Mouse (Mus musculus): ENCODE data around the gene Dab1.
A peak's percentile ranks its signal among the peaks of the same experiment; 100 is the strongest.

Dab1 gene

DNA sequence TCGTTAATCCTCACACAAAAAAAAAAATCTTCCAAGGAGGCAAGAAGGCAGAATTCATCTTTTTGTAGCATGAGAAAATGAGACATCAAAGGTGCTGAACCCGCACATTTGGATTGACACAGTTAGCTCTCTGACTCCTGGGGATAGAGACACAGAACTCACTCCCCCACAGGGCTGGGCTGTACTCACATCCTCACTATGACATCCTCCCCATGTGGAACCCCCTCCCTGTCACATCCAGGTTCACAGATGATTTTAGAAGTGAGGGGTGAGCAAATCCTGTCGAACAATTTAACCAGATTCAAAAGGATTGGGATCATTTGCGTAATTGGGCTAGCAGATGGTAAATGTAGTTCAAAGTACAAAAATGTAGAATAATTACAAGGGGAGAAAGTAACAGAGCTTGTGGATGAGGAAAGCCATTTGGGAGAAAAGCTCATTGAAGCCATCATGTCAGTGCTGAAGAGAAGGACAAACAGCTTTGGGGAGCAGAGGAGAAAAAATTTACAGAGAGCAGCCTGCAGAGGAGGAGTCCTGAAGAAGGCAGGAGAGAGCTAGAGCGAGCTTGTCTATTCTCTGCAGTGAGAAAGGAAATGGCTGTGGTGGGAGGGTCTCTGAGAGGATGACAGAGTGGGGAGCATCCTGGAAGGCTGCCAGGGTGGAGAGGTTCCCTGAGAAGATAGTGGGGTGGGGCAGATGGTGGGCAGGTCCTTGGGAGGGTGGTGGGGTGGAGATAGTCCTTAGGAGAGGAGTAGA lies 890.2 kb downstream of the Dab1 start:
- DNase-seq (ENCODE audit: low spot score in 2 of 2) = no peak

DNA sequence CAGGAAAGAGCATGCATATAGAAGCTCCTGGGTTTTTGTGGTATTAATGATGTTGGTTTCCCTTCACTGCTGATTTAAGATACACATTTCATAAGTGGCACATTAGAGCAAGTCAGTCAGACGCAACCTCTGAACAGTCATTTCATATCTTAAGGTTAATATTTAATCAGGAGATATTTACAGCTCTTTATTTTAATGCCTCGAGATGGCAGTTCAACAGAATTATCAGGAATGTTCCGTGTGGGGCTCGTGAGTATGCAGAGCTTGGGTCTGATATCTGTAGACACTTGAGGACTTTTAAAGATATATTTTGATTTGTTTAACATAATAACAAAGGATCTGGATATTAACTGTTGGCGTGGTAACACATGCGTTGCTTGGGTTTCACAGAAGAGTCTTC lies 892.7 kb downstream of the Dab1 start:
- no peak for DNase-seq (ENCODE audit: low spot score in 2 of 2)

DNA sequence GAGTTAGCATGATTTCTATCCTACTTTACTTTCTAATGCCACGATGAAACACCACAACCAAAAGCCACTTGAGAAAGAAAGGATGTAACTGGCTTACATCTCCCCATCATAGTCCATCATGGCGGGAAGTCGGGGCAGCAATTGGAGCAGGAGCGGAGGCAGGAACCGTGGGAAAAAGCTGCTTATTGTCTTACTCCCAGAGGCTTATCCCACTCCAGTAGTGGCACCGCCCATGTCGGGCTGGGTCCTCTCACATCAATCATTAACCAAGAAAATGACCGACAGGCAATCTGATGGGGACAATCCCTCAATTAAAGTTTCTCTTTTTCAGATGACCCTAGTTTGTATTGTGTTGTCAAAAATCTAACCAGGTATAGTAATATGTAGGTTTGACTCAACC lies 893.4 kb downstream of the Dab1 start:
- DNase-seq (ENCODE audit: low spot score in 2 of 2) = no peak

DNA sequence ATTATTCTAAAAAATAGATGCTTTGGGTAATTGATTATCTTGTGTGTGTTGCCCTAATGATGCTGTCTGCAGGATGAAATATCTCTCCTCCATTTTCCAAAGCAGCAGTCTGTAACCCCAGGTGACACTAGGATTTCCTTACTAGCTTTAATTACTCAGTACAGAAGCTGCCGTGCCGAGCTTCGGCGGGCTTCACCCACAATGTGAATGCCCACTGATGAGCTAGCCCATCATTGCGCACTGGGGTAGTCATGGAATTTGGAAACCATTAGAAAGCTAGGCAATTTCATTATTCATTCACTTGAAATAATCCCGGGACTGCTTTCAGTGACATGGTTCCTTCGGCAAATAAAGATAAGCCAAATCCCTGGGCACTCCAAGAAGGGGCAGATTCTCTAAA lies 894.5 kb downstream of the Dab1 start:
- DNase-seq (ENCODE audit: low spot score in 2 of 2) = no peak

DNA sequence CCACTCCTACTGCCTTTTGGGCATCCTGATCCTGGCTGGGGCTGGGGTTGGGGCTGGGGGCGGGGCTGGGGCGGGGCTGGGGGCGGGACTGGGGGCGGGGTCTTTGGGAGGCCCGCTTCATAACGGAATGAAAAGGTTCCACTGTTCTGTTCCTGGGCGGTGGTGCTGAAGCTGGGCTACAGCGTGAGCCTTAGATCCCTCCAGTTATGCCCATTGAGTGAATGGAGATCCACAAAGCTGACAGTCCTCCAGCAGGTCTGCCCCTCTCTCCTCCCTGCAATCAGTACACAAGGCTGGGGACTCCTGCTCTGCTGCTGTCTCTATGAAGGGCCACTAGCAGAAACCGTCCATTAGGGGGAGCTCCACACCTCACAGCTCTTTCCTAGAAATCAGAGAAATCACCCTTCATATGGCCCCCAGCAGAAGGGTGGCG lies 895.4 kb downstream of the Dab1 start:
- no peak for DNase-seq (ENCODE audit: low spot score in 2 of 2)

DNA sequence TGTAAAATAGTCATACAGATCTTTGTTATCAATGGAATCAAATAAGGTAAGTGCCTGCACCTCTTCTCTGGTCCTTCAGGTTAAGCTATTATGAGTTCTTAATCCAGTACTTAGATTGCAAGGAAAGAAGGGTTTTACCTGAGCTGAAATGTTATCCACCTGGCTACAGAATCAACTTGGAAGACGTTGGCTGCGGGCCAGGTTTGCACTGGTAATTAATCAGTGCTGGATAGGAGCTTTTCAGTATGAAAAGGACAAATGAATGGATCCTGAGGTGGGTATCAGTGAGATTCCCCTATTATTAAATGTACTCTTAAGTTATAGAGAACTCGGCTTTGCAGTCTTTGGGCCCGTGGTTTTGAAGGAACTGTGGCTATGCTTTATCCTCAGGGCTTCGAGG lies 896.5 kb downstream of the Dab1 start:
- DNase-seq (ENCODE audit: low spot score in 2 of 2) = no peak

DNA sequence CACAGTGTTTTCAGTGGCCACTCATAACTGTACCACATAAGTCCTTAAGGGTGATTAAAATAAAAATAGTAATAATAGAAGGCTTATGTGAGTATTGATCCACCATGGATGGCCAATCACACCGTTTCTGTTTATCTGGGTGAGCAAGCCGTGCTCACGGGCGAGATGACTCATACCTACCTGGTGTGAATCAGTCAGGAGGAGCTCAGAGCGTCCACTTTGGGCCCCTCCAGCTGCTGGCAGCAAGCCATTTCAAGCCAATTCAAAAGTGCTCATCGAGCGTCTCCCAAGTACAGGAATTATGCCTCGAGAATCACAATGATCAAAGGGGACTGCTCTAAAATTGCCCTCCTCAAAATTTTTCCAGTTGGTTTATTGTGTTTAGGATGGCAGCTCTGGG lies 903.2 kb downstream of the Dab1 start:
- DNase-seq (ENCODE audit: low spot score in 2 of 2) = no peak

DNA sequence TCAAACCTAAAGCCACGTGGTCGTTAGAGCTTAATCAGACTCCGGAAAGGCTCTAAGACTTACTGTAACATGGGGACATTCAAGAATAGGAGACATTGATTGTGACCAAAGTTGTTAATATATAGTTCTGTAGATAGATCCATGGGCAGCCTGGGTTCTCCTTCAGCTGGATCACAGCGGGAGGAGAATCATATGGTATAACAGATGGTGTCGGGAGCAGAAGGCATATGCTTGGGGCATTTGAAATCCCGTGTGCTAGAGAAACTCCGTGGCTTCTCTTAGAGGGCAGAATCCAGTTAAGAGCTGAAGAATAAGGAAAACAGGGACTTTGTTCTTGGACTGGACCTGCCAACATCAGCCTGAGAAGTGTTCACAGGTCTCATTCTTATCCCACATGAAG lies 904.6 kb downstream of the Dab1 start:
- no peak for DNase-seq (ENCODE audit: low spot score in 2 of 2)

DNA sequence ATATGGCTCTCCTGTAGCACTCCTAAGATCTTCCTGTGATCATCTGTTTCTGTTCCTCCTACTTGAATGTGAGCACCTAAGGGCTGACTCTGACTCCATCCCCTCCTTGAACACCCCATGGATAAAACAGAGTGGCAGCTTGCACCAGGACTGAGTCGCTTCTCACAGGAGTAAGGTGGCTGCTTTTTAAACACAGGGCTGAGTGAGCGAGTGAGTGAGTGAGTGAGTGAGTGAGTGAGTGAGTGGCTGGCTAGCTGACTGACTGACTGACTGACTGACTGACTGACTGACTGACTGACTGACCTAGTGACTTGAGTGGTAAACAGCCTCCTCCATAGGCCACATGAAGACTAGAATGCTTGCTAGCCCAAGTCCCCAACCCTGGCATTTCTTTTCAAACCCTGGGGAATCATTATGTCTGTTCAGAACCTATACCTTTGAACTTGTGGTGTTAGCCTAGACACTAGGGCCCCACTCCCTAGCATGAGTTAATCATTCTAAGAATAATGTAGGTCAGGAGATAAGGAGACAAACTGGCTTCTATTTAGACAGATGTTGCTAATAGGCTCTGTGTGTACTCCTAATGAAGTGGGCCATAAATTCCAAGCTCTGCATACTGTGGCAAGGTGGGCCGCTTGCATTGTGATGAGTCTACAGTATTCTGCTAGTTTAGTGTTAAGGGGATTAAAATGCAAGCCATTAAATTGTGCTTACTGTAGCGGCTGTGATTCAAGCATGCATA lies 910.9 kb downstream of the Dab1 start:
- DNase-seq (ENCODE audit: low spot score in 2 of 2) = no peak

DNA sequence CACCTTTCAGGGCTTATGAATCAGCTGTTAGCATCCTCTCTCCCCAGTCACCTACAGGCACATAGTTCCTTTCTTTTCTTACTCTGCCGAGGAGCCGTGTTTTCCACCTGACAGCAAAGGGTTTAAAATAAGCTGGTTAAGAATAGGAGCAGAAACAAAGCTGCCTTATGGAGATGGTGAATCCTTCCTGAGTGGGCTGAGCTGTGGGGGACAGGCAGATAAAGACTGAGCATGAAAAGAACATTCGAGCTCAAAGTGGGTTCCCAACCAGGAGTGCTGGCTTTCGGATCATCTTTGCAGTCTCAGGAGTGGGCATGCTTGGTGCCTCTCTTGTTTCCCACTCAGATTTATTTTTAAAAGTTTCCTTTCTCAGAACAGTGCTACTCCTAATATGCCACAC lies 913.7 kb downstream of the Dab1 start:
- peak in 1 of 2 experiments; percentile 32 for DNase-seq (ENCODE audit: low spot score in 2 of 2)

DNA sequence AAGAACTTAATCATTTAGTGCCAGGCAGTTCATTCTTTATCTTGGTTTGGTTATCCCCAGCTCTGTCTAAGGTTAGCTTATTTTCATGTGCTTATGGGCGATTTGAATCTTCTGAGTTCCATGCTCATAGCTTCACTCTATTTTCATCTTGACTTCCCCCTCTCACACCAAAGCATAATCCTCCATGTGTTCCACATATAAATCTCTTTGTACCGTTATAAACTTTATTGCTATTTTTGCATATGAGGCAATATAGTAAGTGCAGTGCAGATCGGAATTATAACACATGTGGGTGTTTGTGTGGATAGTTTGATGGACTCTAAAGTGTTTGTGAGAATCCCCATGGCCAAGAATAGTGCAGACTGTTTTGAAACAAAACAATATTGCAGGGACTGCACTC lies 919.3 kb downstream of the Dab1 start:
- DNase-seq (ENCODE audit: low spot score in 2 of 2) = no peak

DNA sequence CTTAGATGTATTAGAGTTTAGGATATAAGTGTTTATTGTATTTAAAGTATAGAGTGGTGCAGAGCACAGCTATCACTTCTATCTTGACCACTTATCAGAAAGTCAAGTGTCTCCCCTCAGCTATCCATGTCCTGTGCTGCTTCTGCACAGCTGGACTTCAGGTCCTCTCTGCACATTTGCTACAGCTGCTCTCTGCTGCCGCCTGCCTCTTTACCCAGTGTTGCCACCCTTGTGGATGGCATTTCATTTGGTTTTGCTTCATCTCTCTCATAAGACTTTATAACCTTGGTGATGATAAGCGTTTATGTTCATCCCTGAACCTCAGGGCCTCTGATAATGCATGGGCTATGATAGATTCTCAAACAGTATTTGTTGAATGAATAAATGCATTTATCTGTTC lies 919.9 kb downstream of the Dab1 start:
- DNase-seq (ENCODE audit: low spot score in 2 of 2) = no peak

DNA sequence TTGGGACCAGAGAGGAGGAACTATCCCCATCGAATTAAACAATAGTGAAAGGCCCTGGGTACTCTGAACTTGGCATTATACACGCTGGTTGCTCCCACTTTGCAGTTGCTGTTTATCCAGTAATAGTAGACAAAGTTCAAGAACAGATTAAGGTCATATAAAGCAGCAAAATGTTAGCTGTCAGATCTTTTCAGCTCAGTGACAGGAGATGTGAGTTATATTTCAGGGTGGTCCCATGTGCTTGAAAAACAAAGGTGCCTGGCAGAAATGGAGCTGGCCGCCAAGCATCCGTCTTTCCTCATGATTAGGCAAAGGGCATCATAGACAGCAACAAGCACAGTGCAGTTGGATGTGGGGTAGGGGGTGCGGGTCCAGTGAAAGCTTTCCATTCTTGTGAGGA lies 927.9 kb downstream of the Dab1 start:
- DNase-seq (ENCODE audit: low spot score in 2 of 2) = no peak

DNA sequence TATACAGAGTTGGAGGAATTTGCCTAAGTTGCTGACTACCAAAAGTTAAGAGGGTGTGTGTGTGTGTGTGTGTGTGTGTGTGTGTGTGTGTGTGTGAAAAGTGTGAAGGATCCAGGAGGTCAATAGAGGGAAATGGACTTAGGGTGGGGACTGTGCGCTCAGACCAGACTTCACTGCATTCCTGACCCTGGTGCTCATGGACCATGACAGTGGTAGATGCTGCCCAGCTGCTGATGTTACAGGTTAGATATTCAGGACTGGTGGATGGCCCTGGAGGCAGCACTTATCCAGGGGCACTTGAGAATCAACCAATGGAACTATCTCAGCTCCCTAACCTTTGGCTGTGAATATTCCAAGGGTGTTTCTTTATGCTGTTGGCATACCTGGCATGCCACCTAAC lies 929.1 kb downstream of the Dab1 start:
- no peak for DNase-seq (ENCODE audit: low spot score in 2 of 2)

DNA sequence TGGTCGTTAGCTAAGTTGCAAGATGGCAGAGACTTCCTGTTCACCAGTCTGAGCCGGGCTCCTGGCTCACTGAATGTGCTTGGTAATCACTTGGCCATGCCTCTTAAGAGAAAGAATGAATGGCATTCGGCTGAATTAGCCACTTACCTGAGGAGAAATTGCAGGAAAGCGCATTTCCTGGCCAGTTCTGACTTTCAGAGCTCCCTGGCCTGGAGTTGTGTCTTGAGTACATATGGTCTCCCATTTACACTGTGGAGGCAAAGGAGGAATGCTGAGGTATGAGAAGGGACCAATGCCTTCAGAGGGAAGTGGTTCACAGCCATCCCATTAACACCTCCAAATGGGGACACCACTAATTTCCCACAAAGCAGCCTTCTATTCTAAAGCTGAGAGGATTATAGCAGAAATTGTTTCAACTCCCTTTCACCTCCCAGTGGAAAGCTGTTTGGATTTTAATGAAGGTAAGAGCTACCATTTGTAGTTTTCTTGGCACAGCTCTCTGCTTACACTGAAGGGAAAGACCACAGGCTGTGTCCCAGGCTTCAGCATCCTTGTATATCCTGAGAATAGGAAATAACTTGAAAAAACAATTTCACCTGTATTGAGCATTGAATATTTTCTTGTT lies 931.5 kb downstream of the Dab1 start:
- DNase-seq (ENCODE audit: low spot score in 2 of 2) = no peak

DNA sequence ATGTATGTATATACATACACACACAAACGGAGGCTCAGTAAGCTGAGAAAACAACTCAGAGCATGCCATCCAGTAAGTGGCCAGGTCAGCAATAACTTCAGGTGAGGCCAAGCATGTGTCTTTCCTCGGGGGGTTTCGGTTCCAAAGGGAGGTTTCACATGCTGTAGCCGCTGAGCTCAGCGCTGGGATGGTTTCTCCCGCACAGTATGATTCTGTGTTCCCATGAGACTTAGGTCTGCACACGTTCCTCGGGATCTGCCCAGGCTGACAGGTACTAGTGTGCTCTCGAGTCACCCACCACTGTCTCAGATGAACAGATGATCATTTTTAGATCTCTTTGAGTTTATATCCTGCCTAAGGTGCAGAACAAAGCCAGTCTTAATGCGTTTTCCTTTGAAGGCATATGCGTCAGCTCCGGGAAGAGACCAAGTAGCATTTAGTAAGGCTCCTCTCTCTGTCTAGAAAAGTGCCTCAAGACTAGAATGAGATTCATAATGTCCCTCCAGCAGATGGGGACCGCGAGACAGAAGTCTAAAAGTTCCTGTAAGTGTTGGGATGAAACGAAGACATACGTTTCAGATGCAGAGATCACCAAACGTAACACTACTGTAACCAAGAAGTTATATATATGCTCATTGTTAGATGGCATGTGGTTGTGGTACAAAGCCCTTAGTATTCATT lies 932.4 kb downstream of the Dab1 start:
- no peak for DNase-seq (ENCODE audit: low spot score in 2 of 2)

DNA sequence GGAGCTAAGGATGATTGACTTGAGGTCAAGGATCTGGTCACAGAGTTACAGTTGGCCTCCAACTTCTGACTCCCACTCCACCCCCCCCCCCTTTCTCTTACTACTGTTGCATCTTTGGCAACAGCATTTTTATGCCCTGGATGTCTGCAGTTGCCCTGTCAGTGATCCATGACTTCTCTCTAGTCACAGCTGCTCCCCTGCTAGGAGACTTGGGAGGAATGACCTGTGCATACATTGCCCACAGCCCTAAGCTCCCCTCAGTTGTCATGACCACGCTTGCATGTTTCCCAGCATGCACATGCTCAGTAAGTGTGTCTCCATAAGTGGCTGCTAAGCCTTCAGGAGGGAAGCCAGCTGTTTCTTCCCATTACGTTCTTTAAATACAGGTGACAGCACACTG lies 936.2 kb downstream of the Dab1 start:
- DNase-seq (ENCODE audit: low spot score in 2 of 2) = no peak

DNA sequence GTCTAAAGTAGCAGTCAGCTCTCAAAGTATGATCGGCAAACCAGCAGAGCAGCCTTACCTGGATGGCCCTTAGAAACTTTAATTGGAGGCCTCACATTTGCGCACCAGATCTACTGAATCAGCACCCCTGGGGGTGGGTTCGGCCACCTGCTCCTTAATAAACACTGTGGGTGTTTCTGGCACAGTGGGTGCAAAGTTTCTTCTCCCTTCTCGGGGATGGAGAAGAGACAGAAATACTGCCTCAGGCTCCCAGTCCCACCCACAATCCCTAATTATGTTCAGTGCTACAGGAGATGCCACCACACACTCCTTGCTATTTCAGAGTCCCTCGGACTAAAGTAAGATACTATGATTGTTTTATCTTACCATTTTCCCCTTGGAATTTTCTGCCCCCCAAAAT lies 944.4 kb downstream of the Dab1 start:
- no peak for DNase-seq (ENCODE audit: low spot score in 2 of 2)

DNA sequence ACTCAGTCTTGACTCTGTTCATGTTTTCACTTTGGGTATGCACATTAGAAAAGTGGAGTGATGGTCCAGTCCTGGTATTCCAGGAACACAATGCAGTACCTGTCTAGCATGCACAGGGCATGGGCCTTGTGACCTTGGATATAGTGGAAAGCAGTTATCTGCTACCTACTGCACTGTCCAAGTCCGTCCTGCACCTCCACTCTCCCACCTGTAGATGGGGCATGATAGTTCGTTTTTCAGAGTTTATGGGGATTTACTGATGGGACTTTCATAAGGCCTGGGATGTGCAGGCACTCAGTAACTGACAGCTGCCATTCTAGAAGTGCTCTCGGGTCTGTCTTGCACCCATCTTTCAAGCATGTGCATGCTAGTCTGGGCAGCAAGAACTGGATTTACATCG lies 951.4 kb downstream of the Dab1 start:
- no peak for DNase-seq (ENCODE audit: low spot score in 2 of 2)

DNA sequence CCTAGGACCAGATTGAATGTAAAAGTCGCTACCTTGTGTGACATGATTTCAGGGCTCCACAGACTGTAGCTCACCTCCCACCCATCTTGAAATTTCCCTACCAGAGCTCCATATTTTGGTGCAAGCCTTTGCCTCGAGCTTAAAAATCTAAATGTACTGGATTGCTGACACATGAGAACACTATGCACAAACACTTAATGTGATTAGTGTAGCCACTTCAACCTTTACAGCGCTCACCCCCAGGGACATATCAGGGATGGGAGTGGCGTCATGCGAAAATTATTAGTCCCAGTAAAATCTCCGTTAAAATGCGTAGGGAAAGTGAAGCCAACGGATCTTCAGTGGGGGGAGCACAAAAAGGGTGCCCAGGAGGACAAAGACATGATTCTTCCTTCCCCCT lies 953.3 kb downstream of the Dab1 start:
- no peak for DNase-seq (ENCODE audit: low spot score in 2 of 2)

DNA sequence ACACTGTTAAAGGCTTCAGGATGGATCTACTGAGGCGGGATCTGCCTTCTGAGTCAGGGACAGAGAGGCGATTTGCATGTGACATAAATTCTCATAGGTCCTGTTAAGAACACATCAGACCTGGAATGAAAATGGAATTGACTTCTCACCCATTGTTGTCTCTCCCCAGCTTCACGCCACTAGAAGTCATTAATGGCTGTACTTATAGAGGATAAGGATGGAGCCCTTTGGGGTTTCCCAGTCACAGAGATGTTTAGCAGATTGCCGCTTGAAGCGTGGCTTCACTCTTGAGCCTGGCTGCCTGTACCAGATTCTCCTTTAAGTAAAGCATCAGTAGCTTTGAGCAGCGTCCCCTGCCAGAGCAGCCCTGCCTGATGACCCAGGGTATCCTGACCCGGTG lies 954.3 kb downstream of the Dab1 start:
- no peak for DNase-seq (ENCODE audit: low spot score in 2 of 2)

DNA sequence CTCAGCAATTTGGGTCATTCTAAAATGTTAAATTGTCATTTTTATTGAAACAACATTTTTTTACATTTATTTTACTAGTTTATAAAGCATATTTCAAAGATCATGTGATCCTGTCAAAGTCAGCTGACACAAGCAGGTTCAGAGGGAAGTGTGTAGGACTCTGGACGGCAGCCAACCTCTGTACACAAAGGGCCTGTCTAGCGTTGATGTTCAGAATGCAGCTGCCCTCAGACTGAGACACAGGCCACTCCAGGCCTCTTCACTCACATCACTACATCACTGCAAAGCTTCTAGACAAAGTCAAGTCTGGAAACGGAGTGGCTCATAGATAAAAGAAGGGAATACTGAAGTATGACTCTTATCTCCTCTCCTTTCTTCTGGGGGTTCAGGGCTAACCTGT lies 959.2 kb downstream of the Dab1 start:
- DNase-seq (ENCODE audit: low spot score in 2 of 2) = no peak

Data from frontal cortex, postnatal 10 days (tissue).